Mouse (Mus musculus): ENCODE results near the gene Fam69b. TPM values are rescaled to one million over a fixed set of nuclear protein-coding genes. Genes with fewer than 3 reads are reported as not detected.

Gene Fam69b
- total RNA-seq, 1 experiment = 24.6 TPM

GRCm38 (mm10) chr2:26643942-26644341 lies 15.7 kb downstream of the Fam69b start:
- Histone ChIP-seq H3K36me3 (ENCODE audit: control insufficient read depth, insufficient read depth, low read length, poor library complexity, severe bottlenecking) (peaks cover 4% of the 10 kb centered on the region), H3K9me3 (ENCODE audit: control insufficient read depth, insufficient read depth, low read depth, low read length) (no peaks in the 10 kb centered on the region), H3K9ac (ENCODE audit: insufficient read depth, low read depth, low read length, poor library complexity, severe bottlenecking) (no peak overlapping the region), H3K4me1 (ENCODE audit: control insufficient read depth in 2 of 2, insufficient read depth in 2 of 2, low read length in 2 of 2, poor library complexity in 1 of 2) (peaks cover 5 to 16% of the 10 kb centered on the region in 2 experiments; a peak in 2 of 4 replicates), H3K4me3 (ENCODE audit: insufficient read depth in 1 of 2, low read depth in 1 of 2, low read length in 2 of 2, poor library complexity in 1 of 2, severe bottlenecking in 1 of 2) (no peak overlapping the region), H3K27ac (ENCODE audit: insufficient read depth, low read depth, low read length, poor library complexity, severe bottlenecking) (no peak overlapping the region)
- DNase-seq (ENCODE audit: low read depth, low spot score) = no peak
- TF ChIP-seq ZNF384 (IDR thresholded peaks at IDR 0.05; ENCODE audit: low read depth, low read length) = no peak
- peak; percentile 85 for TF ChIP-seq MAFK (IDR thresholded peaks at IDR 0.05; ENCODE audit: insufficient read depth, low read depth, low read length)
- in situ Hi-C loops (cut with MboI; ENCODE audit: low sequenced_read_pairs in 2 of 2, unreplicated experiment in 2 of 2) = no loop called here

- TF ChIP-seq ZC3H11A (IDR thresholded peaks at IDR 0.05; ENCODE audit: borderline replicate concordance, low read depth, low read length) = peak; percentile 88; the same call in 1 of the 2 replicates
- TF ChIP-seq CHD2 (IDR thresholded peaks at IDR 0.05; ENCODE audit: low read depth, low read length) = no peak
- no peak for TF ChIP-seq MAFK (IDR thresholded peaks at IDR 0.05; ENCODE audit: insufficient read depth, low read depth, low read length)
- TF ChIP-seq HCFC1 (IDR thresholded peaks at IDR 0.05; ENCODE audit: borderline replicate concordance, insufficient read depth, low read length) = peak; percentile 83
- peak; percentile 67 for TF ChIP-seq ZNF384 (IDR thresholded peaks at IDR 0.05; ENCODE audit: low read depth, low read length)
- Histone ChIP-seq H3K9ac (ENCODE audit: insufficient read depth, low read depth, low read length, poor library complexity, severe bottlenecking) (no peak overlapping the region), H3K4me3 (ENCODE audit: insufficient read depth in 1 of 2, low read depth in 1 of 2, low read length in 2 of 2, poor library complexity in 1 of 2, severe bottlenecking in 1 of 2) (no peak overlapping the region), H3K4me1 (ENCODE audit: control insufficient read depth in 2 of 2, insufficient read depth in 2 of 2, low read length in 2 of 2, poor library complexity in 1 of 2) (peaks cover 5 to 10% of the 10 kb centered on the region in 2 experiments; a peak in 2 of 4 replicates), H3K9me3 (ENCODE audit: control insufficient read depth, insufficient read depth, low read depth, low read length) (no peaks in the 10 kb centered on the region), H3K36me3 (ENCODE audit: control insufficient read depth, insufficient read depth, low read length, poor library complexity, severe bottlenecking) (no peaks in the 10 kb centered on the region), H3K27ac (ENCODE audit: insufficient read depth, low read depth, low read length, poor library complexity, severe bottlenecking) (peak overlapping the region; percentile 38; the same call in 1 of the 2 replicates)
- DNase-seq (ENCODE audit: low read depth, low spot score) = no peak
- in situ Hi-C loops (cut with MboI; ENCODE audit: low sequenced_read_pairs in 2 of 2, unreplicated experiment in 2 of 2) = no loop called here
Measured at GRCm38 (mm10) chr2:26646643-26647293, 18.5 kb downstream of the Fam69b start.

- in situ Hi-C loops (cut with MboI; ENCODE audit: low sequenced_read_pairs in 2 of 2, unreplicated experiment in 2 of 2) = no loop called here
- no peaks in the 10 kb centered on the region for H3K4me1 ChIP-seq (ENCODE audit: control insufficient read depth in 2 of 2, insufficient read depth in 2 of 2, low read length in 2 of 2, poor library complexity in 1 of 2)
- H3K4me3 ChIP-seq (ENCODE audit: insufficient read depth in 1 of 2, low read depth in 1 of 2, low read length in 2 of 2, poor library complexity in 1 of 2, severe bottlenecking in 1 of 2) = no peak overlapping the region
- no peak overlapping the region for H3K9ac ChIP-seq (ENCODE audit: insufficient read depth, low read depth, low read length, poor library complexity, severe bottlenecking)
- TF ChIP-seq HCFC1 (IDR thresholded peaks at IDR 0.05; ENCODE audit: borderline replicate concordance, insufficient read depth, low read length) (no peak), ZNF384 (IDR thresholded peaks at IDR 0.05; ENCODE audit: low read depth, low read length) (no peak), MAFK (IDR thresholded peaks at IDR 0.05; ENCODE audit: insufficient read depth, low read depth, low read length) (no peak), ZC3H11A (IDR thresholded peaks at IDR 0.05; ENCODE audit: borderline replicate concordance, low read depth, low read length) (no peak), CHD2 (IDR thresholded peaks at IDR 0.05; ENCODE audit: low read depth, low read length) (no peak)
- no peaks in the 10 kb centered on the region for H3K9me3 ChIP-seq (ENCODE audit: control insufficient read depth, insufficient read depth, low read depth, low read length)
- DNase-seq (ENCODE audit: low read depth, low spot score) = no peak
- H3K36me3 ChIP-seq (ENCODE audit: control insufficient read depth, insufficient read depth, low read length, poor library complexity, severe bottlenecking) = no peaks in the 10 kb centered on the region
- H3K27ac ChIP-seq (ENCODE audit: insufficient read depth, low read depth, low read length, poor library complexity, severe bottlenecking) = no peak overlapping the region
Measured at GRCm38 (mm10) chr2:26654687-26655086, 26.4 kb downstream of the Fam69b start.

- Histone ChIP-seq H3K36me3 (ENCODE audit: control insufficient read depth, insufficient read depth, low read length, poor library complexity, severe bottlenecking) (no peaks in the 10 kb centered on the region), H3K27ac (ENCODE audit: insufficient read depth, low read depth, low read length, poor library complexity, severe bottlenecking) (no peak overlapping the region), H3K9me3 (ENCODE audit: control insufficient read depth, insufficient read depth, low read depth, low read length) (no peaks in the 10 kb centered on the region), H3K4me3 (ENCODE audit: insufficient read depth in 1 of 2, low read depth in 1 of 2, low read length in 2 of 2, poor library complexity in 1 of 2, severe bottlenecking in 1 of 2) (no peak overlapping the region), H3K4me1 (ENCODE audit: control insufficient read depth in 2 of 2, insufficient read depth in 2 of 2, low read length in 2 of 2, poor library complexity in 1 of 2) (peaks cover 0 to 2% of the 10 kb centered on the region in 2 experiments; a peak in 1 of 4 replicates), H3K9ac (ENCODE audit: insufficient read depth, low read depth, low read length, poor library complexity, severe bottlenecking) (no peak overlapping the region)
- in situ Hi-C loops (cut with MboI; ENCODE audit: low sequenced_read_pairs in 2 of 2, unreplicated experiment in 2 of 2) = no loop called here
- DNase-seq (ENCODE audit: low read depth, low spot score) = no peak
- no peak for TF ChIP-seq HCFC1 (IDR thresholded peaks at IDR 0.05; ENCODE audit: borderline replicate concordance, insufficient read depth, low read length)
- no peak for TF ChIP-seq ZC3H11A (IDR thresholded peaks at IDR 0.05; ENCODE audit: borderline replicate concordance, low read depth, low read length)
- TF ChIP-seq MAFK (IDR thresholded peaks at IDR 0.05; ENCODE audit: insufficient read depth, low read depth, low read length) = no peak
- TF ChIP-seq ZNF384 (IDR thresholded peaks at IDR 0.05; ENCODE audit: low read depth, low read length) = no peak
- TF ChIP-seq CHD2 (IDR thresholded peaks at IDR 0.05; ENCODE audit: low read depth, low read length) = no peak
Measured at GRCm38 (mm10) chr2:26657426-26657825, 29.2 kb downstream of the Fam69b start.
